Mouse (Mus musculus) neural tube, embryonic 14.5 days (tissue): ENCODE data around the gene Zfp882. TPM values are rescaled to one million over a fixed set of nuclear protein-coding genes. Genes with fewer than 3 reads are reported as not detected.
"Not testable (repeated sequence)": the region's sequence is repeated elsewhere in the genome, so short reads cannot be mapped to it uniquely, and the experiment has no call there.

Experiments
- ATAC-seq: fragments of 200-750 bp; cut with Nextera tagmentation; 2 replicates; pipeline ENCODE4 v1.8.0; 2017; ENCODE audit warnings: low read depth, mild to moderate bottlenecking, moderate TSS enrichment, moderate library complexity
- H3K27ac ChIP-seq: fragments of 300-500 bp; sonication (generic); 2 replicates; pipeline ENCODE4 v1.5.1; 2014; ENCODE audit warnings: low read depth, mild to moderate bottlenecking, control low read depth, low read length, moderate library complexity, mixed read lengths
- H3K27me3 ChIP-seq: fragments of 300-500 bp; sonication (generic); 2 replicates; pipeline ENCODE4 v1.6.1; 2014; ENCODE audit warnings: low read length; ENCODE audit not compliant: control insufficient read depth, insufficient read depth
- H3K36me3 ChIP-seq: fragments of 300-500 bp; sonication (generic); 2 replicates; pipeline ENCODE4 v1.6.1; 2014; ENCODE audit warnings: low read length, mixed read lengths; ENCODE audit not compliant: control insufficient read depth, insufficient read depth
- H3K4me1 ChIP-seq: fragments of 300-500 bp; sonication (generic); 2 replicates; pipeline ENCODE4 v1.6.1; 2014; ENCODE audit warnings: low read length; ENCODE audit not compliant: control insufficient read depth, insufficient read depth
- H3K4me2 ChIP-seq: fragments of 300-500 bp; sonication (generic); 2 replicates; pipeline ENCODE4 v1.6.1; 2014; ENCODE audit warnings: mild to moderate bottlenecking, low read depth, low read length, control low read depth
- H3K4me3 ChIP-seq: fragments of 300-500 bp; sonication (generic); 2 replicates; pipeline ENCODE4 v1.5.1; 2014; ENCODE audit warnings: low read depth, low read length, control low read depth, mixed read lengths
- H3K9ac ChIP-seq: fragments of 300-500 bp; sonication (generic); replicated peaks from 2 replicates; pipeline ENCODE4 v1.6.1; 2014; ENCODE audit warnings: low read depth, mild to moderate bottlenecking, control low read depth, low read length, mixed read lengths
- H3K9me3 ChIP-seq: fragments of 300-500 bp; sonication (generic); 2 replicates; pipeline ENCODE4 v1.6.1; 2016; ENCODE audit warnings: low read length; ENCODE audit not compliant: control insufficient read depth
- WGBS: fragments of 180-500 bp; shearing (Covaris S2); extraction: QIAGEN DNeasy Blood & Tissue Kit; methylation state at CpG from one replicate; pipeline ENCODE4 v1.1.7; 2014; 5-methylcytosine and 5-hydroxymethylcytosine counted together
- polyA plus RNA-seq: library from polyadenylated mRNA; unstranded; fragments of >200 nt; fragmentation: Nextera tagmentation; extraction: Ambion mirVana; gene quantifications from 2 replicates; pipeline ENCODE4 v1.2.1, GENCODE M21; 2014

Zfp882 gene
- polyA plus RNA-seq, 1 experiment from 2014 or later: 19.7 TPM

GRCm38 (mm10) chr8:71948624-71949023 lies 40.2 kb downstream of the Zfp882 start:
- no peak overlapping the region for H3K4me3 ChIP-seq
- no peaks in the 10 kb centered on the region for H3K9me3 ChIP-seq
- H3K4me2 ChIP-seq: no peak overlapping the region
- H3K27me3 ChIP-seq: peaks cover 2% of the 10 kb centered on the region; the same call in 1 of the 2 replicates
- H3K4me1 ChIP-seq: peaks cover 12% of the 10 kb centered on the region
- no peak for ATAC-seq
- no peak overlapping the region for H3K9ac ChIP-seq
- no peaks in the 10 kb centered on the region for H3K36me3 ChIP-seq
- no peak overlapping the region for H3K27ac ChIP-seq
- 93% methylated on average over 5 of the region's 5 CpGs for WGBS

GRCm38 (mm10) chr8:71950482-71951221 lies 42.2 kb downstream of the Zfp882 start, which contains the start of gene Zfp961:
Gene Zfp961, plus strand, starts transcription at chr8:71951038.
- Histone ChIP-seq H3K4me1 (peaks cover 12% of the 10 kb centered on the region), H3K27ac (peak within 1 kb of the TSS; percentile 80), H3K36me3 (no peaks in the 10 kb centered on the region), H3K4me3 (peak within 1 kb of the TSS; percentile 72), H3K9me3 (0 out of 2 replicates have a peak, but pooled peaks cover 7% of the 10 kb centered on the region), H3K4me2 (peak within 1 kb of the TSS; percentile 64), H3K9ac (peak within 1 kb of the TSS; percentile 73), H3K27me3 (peaks cover 2% of the 10 kb centered on the region; the same call in 1 of the 2 replicates)
- ATAC-seq: peak; percentile 100
- WGBS: 5% methylated on average over 34 of the region's 34 CpGs

- H3K9me3 ChIP-seq: 0 out of 2 replicates have a peak, but pooled peaks cover 7% of the 10 kb centered on the region
- ATAC-seq: no peak
- peak overlapping the region; percentile 72 for H3K4me3 ChIP-seq
- H3K27ac ChIP-seq: no peak overlapping the region
- H3K9ac ChIP-seq: peak overlapping the region; percentile 73
- WGBS: 36% methylated on average over 14 of the region's 14 CpGs
- no peaks in the 10 kb centered on the region for H3K36me3 ChIP-seq
- peak overlapping the region; percentile 64 for H3K4me2 ChIP-seq
- H3K4me1 ChIP-seq: peaks cover 12% of the 10 kb centered on the region
- peaks cover 2% of the 10 kb centered on the region; the same call in 1 of the 2 replicates for H3K27me3 ChIP-seq
These were observed 43.2 kb downstream of the Zfp882 start for GRCm38 (mm10) chr8:71951436-71952161.

GRCm38 (mm10) chr8:71952489-71952888 lies 44.1 kb downstream of the Zfp882 start:
- no peak overlapping the region for H3K4me3 ChIP-seq
- H3K36me3 ChIP-seq: no peaks in the 10 kb centered on the region
- H3K9me3 ChIP-seq: 0 out of 2 replicates have a peak, but pooled peaks cover 7% of the 10 kb centered on the region
- H3K27ac ChIP-seq: no peak overlapping the region
- no peak overlapping the region for H3K4me2 ChIP-seq
- no peak overlapping the region for H3K9ac ChIP-seq
- 93% methylated on average over 1 of the region's 1 CpGs for WGBS
- peaks cover 2% of the 10 kb centered on the region; the same call in 1 of the 2 replicates for H3K27me3 ChIP-seq
- H3K4me1 ChIP-seq: peaks cover 12% of the 10 kb centered on the region
- no peak for ATAC-seq

GRCm38 (mm10) chr8:71952961-71953700 lies 44.7 kb downstream of the Zfp882 start:
- H3K4me1 ChIP-seq: peaks cover 12% of the 10 kb centered on the region
- not testable (repeated sequence) for H3K36me3 ChIP-seq, H3K9ac ChIP-seq, H3K27ac ChIP-seq, H3K9me3 ChIP-seq, H3K4me3 ChIP-seq, H3K27me3 ChIP-seq, H3K4me2 ChIP-seq, ATAC-seq
- 97% methylated on average over 16 of the region's 16 CpGs for WGBS

- no peak for ATAC-seq
- Histone ChIP-seq H3K9ac (no peak overlapping the region), H3K36me3 (no peaks in the 10 kb centered on the region), H3K9me3 (0 out of 2 replicates have a peak, but pooled peaks cover 7% of the 10 kb centered on the region), H3K4me3 (no peak overlapping the region), H3K27me3 (peaks cover 2% of the 10 kb centered on the region; the same call in 1 of the 2 replicates), H3K4me2 (no peak overlapping the region), H3K4me1 (peaks cover 12% of the 10 kb centered on the region), H3K27ac (no peak overlapping the region)
- 98% methylated on average over 9 of the region's 9 CpGs for WGBS
These were observed 46.3 kb downstream of the Zfp882 start for GRCm38 (mm10) chr8:71954666-71955065.

- Histone ChIP-seq H3K27me3 (no peaks in the 10 kb centered on the region), H3K4me1 (no peaks in the 10 kb centered on the region), H3K9me3 (no peaks in the 10 kb centered on the region), H3K9ac (no peak overlapping the region), H3K27ac (no peak overlapping the region), H3K36me3 (no peaks in the 10 kb centered on the region), H3K4me3 (no peak overlapping the region), H3K4me2 (no peak overlapping the region)
- ATAC-seq: no peak
These were observed 52.1 kb downstream of the Zfp882 start for GRCm38 (mm10) chr8:71960483-71960882.

- Histone ChIP-seq H3K36me3 (peaks cover 7% of the 10 kb centered on the region), H3K4me1 (no peaks in the 10 kb centered on the region), H3K4me3 (no peak overlapping the region), H3K9ac (no peak overlapping the region), H3K27ac (no peak overlapping the region), H3K4me2 (no peak overlapping the region), H3K9me3 (no peaks in the 10 kb centered on the region), H3K27me3 (no peaks in the 10 kb centered on the region)
- no peak for ATAC-seq
- WGBS: 96% methylated on average over 5 of the region's 5 CpGs
These were observed 53.4 kb downstream of the Zfp882 start for GRCm38 (mm10) chr8:71961796-71962195.
